Mouse (Mus musculus) E14TG2a.4 (cell line): ENCODE measurements around the gene Lamb3.

ENCODE experiments used
- H3K27me3 ChIP-seq: 2 replicates; pipeline ENCODE4 v1.6.1; 2014; ENCODE audit warnings: low read length, control low read depth; ENCODE audit not compliant: insufficient read depth
- H3K36me3 ChIP-seq: 2 replicates; pipeline ENCODE4 v1.6.1; 2014; ENCODE audit warnings: low read length, control low read depth; ENCODE audit not compliant: insufficient read depth
- H3K4me1 ChIP-seq: replicated peaks from 2 replicates; pipeline ENCODE4 v1.6.1; 2014; ENCODE audit warnings: low read depth, low read length, control low read depth
- H3K4me3 ChIP-seq: replicated peaks from 2 replicates; pipeline ENCODE4 v1.5.1; 2014; ENCODE audit warnings: mild to moderate bottlenecking, low read length
- H3K9me3 ChIP-seq: 2 replicates; pipeline ENCODE4 v1.6.1; 2014; ENCODE audit warnings: low read length, control low read depth
- CTCF ChIP-seq: conservative IDR thresholded peaks from 2 replicates; pipeline ENCODE4 v1.5.1; 2014; ENCODE audit warnings: low read length
- NANOG ChIP-seq: IDR thresholded peaks from 2 replicates; pipeline ENCODE4 v1.6.1; 2014; ENCODE audit warnings: borderline replicate concordance, low read length, mixed read lengths
- POU5F1 ChIP-seq: IDR thresholded peaks from 2 replicates; pipeline ENCODE4 v1.6.1; 2014; ENCODE audit warnings: low read length, borderline replicate concordance

Gene Lamb3

GRCm38 (mm10) chr1:193173810-193174129 lies 33.7 kb upstream of the Lamb3 start:
- no peak for TF ChIP-seq POU5F1
- no peak for TF ChIP-seq NANOG
- no peak for TF ChIP-seq CTCF
- H3K27me3 ChIP-seq = no peaks in the 10 kb centered on the region
- peaks cover 25% of the 10 kb centered on the region for H3K4me1 ChIP-seq
- H3K9me3 ChIP-seq = no peaks in the 10 kb centered on the region
- H3K4me3 ChIP-seq = peak overlapping the region; percentile 89
- peaks cover 4% of the 10 kb centered on the region; the same call in 1 of the 2 replicates for H3K36me3 ChIP-seq

GRCm38 (mm10) chr1:193174143-193174733 lies 33.3 kb upstream of the Lamb3 start:
- Histone ChIP-seq H3K9me3 (no peaks in the 10 kb centered on the region), H3K36me3 (peaks cover 2% of the 10 kb centered on the region; the same call in 1 of the 2 replicates), H3K27me3 (no peaks in the 10 kb centered on the region), H3K4me3 (peak overlapping the region; percentile 89), H3K4me1 (peaks cover 25% of the 10 kb centered on the region)
- TF ChIP-seq CTCF (no peak), NANOG (no peak), POU5F1 (no peak)

DNA sequence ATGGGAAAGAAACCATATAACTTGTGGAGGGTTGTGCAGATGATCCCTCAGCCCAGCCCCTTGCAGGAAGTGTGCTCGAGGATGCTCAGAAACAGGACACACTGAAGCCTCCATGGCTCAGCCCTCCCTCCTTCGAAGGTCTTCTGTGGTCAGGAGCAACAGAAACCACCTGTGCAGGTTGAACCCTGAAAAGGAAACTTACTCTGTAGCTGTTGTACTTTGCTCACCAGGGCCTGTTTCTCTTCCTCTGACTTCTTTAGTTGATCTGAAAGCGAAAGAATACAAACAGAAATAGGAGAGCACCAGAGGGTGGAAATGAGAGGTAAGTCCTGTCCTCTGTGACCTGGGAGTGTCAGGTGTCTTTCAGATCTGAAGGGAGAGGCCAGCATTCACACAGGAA lies 26.4 kb upstream of the Lamb3 start:
- no peaks in the 10 kb centered on the region for H3K9me3 ChIP-seq
- no peaks in the 10 kb centered on the region for H3K36me3 ChIP-seq
- H3K4me3 ChIP-seq = no peak overlapping the region
- TF ChIP-seq NANOG (no peak), CTCF (no peak), POU5F1 (no peak)
- no peaks in the 10 kb centered on the region for H3K4me1 ChIP-seq
- 0 out of 2 replicates have a peak, but pooled peaks cover 7% of the 10 kb centered on the region for H3K27me3 ChIP-seq

- Histone ChIP-seq H3K4me3 (no peak overlapping the region), H3K36me3 (no peaks in the 10 kb centered on the region), H3K4me1 (peaks cover 13% of the 10 kb centered on the region), H3K27me3 (0 out of 2 replicates have a peak, but pooled peaks cover 7% of the 10 kb centered on the region), H3K9me3 (no peaks in the 10 kb centered on the region)
- TF ChIP-seq CTCF (no peak), NANOG (no peak), POU5F1 (no peak)
Observed at GRCm38 (mm10) chr1:193188257-193188656, 19.2 kb upstream of the Lamb3 start.

DNA sequence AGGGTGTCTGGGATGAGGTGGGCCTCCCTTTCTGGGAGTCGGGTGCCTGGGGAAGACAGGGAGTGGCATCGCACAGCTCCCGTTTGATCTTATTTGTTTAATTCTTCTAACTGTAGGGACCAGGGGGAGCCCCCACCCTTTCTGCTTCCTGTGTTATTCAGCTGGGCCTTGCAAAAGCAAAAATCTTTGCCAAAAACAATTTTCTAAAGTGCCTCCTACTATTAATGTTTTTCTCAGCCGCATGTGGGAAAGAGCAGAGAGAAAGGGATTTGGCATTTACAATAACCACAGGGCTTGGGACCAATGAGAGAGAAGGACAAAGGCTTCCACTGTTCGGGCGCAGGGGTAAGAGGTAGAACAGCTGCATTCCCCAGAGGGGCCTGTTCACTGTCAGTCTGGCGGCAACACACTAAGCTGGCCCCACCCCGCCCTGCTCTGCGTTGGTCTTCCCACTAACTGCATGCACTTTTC lies 18.3 kb upstream of the Lamb3 start:
- Histone ChIP-seq H3K27me3 (0 out of 2 replicates have a peak, but pooled peaks cover 6% of the 10 kb centered on the region), H3K4me1 (peaks cover 13% of the 10 kb centered on the region), H3K9me3 (no peaks in the 10 kb centered on the region), H3K36me3 (no peaks in the 10 kb centered on the region), H3K4me3 (no peak overlapping the region)
- TF ChIP-seq POU5F1 (no peak), NANOG (no peak), CTCF (no peak)

DNA sequence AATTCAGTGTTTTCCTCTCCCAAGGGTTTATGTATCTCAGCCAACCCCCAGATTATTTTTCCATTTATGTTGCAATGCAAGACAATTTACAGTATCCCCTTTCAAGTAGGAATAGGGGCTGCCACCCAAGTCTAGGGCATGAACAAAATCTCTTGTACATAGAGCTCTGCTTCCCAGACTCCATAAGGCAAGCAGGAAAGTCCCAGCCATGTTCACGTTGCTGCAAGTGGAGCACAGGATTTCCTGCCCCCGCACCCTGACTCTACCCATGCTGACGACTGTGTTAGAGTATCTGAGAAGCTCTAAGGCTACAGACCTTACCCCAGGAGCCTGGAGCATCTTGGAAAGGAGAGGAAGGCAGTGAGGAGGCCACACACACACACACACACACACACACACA lies 17.7 kb upstream of the Lamb3 start:
- no peak for TF ChIP-seq POU5F1
- TF ChIP-seq NANOG = no peak
- TF ChIP-seq CTCF = no peak
- Histone ChIP-seq H3K36me3 (no peaks in the 10 kb centered on the region), H3K4me3 (no peak overlapping the region), H3K9me3 (no peaks in the 10 kb centered on the region), H3K27me3 (0 out of 2 replicates have a peak, but pooled peaks cover under 1% of the 10 kb centered on the region), H3K4me1 (peaks cover 13% of the 10 kb centered on the region)

DNA sequence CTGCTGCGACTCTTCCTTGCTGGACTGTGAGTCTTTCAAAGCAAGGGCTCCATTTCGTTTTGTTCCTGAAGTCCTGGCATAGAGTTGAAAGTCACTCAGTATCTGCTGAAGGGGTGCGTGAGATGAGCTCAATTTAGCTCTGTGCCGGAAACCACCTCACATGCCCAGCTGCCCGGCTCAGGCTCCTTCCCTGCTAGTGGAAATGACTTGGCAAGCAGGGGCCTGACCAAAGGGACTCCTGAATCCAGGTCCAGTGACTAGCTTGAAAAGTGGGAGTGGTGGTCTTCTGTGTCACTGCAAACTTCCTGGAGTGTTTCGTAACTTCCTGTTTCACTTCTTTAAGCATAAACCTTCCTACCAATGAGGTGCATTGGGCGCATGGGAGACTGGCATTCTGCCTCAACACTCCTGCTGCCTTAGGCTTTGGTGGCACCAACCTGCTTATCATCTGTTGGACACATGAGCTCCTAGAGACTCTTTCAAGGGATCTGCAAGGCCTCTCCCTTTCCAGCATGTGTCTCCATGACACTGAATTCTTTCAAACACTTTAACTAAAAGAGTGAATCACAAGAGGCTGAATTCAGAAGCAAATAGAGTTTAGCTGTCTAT lies 15.7 kb upstream of the Lamb3 start:
- no peaks in the 10 kb centered on the region for H3K9me3 ChIP-seq
- H3K4me1 ChIP-seq = peaks cover 13% of the 10 kb centered on the region
- TF ChIP-seq NANOG (no peak), POU5F1 (no peak), CTCF (no peak)
- H3K4me3 ChIP-seq = no peak overlapping the region
- no peaks in the 10 kb centered on the region for H3K36me3 ChIP-seq
- H3K27me3 ChIP-seq = no peaks in the 10 kb centered on the region

- H3K9me3 ChIP-seq = no peaks in the 10 kb centered on the region
- H3K4me1 ChIP-seq = peaks cover 3% of the 10 kb centered on the region; the same call in 1 of the 2 replicates
- no peak overlapping the region for H3K4me3 ChIP-seq
- no peak for TF ChIP-seq NANOG
- TF ChIP-seq CTCF = no peak
- TF ChIP-seq POU5F1 = no peak
- peaks cover 9% of the 10 kb centered on the region; the same call in 1 of the 2 replicates for H3K27me3 ChIP-seq
- no peaks in the 10 kb centered on the region for H3K36me3 ChIP-seq
Observed at GRCm38 (mm10) chr1:193194416-193195140, 12.9 kb upstream of the Lamb3 start.
